Mouse (Mus musculus): ENCODE results near the gene Gm1113.

Gm1113 gene

GRCm38 (mm10) chr9:35529141-35529540, 11.1 kb upstream of the Gm1113 start:
- no peak for ATAC-seq (ENCODE audit: low TSS enrichment)

- peak; percentile 97 for ATAC-seq (ENCODE audit: low TSS enrichment)
These were observed 5.9 kb upstream of the Gm1113 start for GRCm38 (mm10) chr9:35523941-35524411.

GRCm38 (mm10) chr9:35523541-35523940, 5.5 kb upstream of the Gm1113 start:
- peak; percentile 97 for ATAC-seq (ENCODE audit: low TSS enrichment)

- no peak for ATAC-seq (ENCODE audit: low TSS enrichment)
These were observed 4.9 kb upstream of the Gm1113 start for GRCm38 (mm10) chr9:35522821-35523515.

GRCm38 (mm10) chr9:35522241-35522640, 4.2 kb upstream of the Gm1113 start:
- no peak for ATAC-seq (ENCODE audit: low TSS enrichment)

- no peak for ATAC-seq (ENCODE audit: low TSS enrichment)
These were observed 2.7 kb upstream of the Gm1113 start for GRCm38 (mm10) chr9:35520631-35521348.

- ATAC-seq (ENCODE audit: low TSS enrichment) = no peak
These were observed 1.4 kb downstream of the Gm1113 start for GRCm38 (mm10) chr9:35516711-35517110.

GRCm38 (mm10) chr9:35516182-35516581, 1.9 kb downstream of the Gm1113 start:
- ATAC-seq (ENCODE audit: low TSS enrichment) = no peak

GRCm38 (mm10) chr9:35513900-35514299, 4.2 kb downstream of the Gm1113 start:
- no peak for ATAC-seq (ENCODE audit: low TSS enrichment)

GRCm38 (mm10) chr9:35508234-35508633, 9.8 kb downstream of the Gm1113 start:
- ATAC-seq (ENCODE audit: low TSS enrichment) = peak; percentile 72

GRCm38 (mm10) chr9:35502361-35503000, 15.6 kb downstream of the Gm1113 start:
- ATAC-seq (ENCODE audit: low TSS enrichment) = no peak

- no peak for ATAC-seq (ENCODE audit: low TSS enrichment)
These were observed 18.1 kb downstream of the Gm1113 start for GRCm38 (mm10) chr9:35499946-35500345.

GRCm38 (mm10) chr9:35495471-35495870, 22.6 kb downstream of the Gm1113 start:
- ATAC-seq (ENCODE audit: low TSS enrichment) = no peak

- no peak for ATAC-seq (ENCODE audit: low TSS enrichment)
These were observed 23.1 kb downstream of the Gm1113 start for GRCm38 (mm10) chr9:35494937-35495336.

- ATAC-seq (ENCODE audit: low TSS enrichment) = no peak
These were observed 24.4 kb downstream of the Gm1113 start for GRCm38 (mm10) chr9:35493733-35494092.

- no peak for ATAC-seq (ENCODE audit: low TSS enrichment)
These were observed 24.9 kb downstream of the Gm1113 start for GRCm38 (mm10) chr9:35493033-35493732.

GRCm38 (mm10) chr9:35491109-35491866, 26.8 kb downstream of the Gm1113 start:
- no peak for ATAC-seq (ENCODE audit: low TSS enrichment)

- peak; percentile 99 for ATAC-seq (ENCODE audit: low TSS enrichment)
These were observed 29.6 kb downstream of the Gm1113 start for GRCm38 (mm10) chr9:35488496-35488895.

GRCm38 (mm10) chr9:35486616-35487015, 31.5 kb downstream of the Gm1113 start:
- no peak for ATAC-seq (ENCODE audit: low TSS enrichment)

- no peak for ATAC-seq (ENCODE audit: low TSS enrichment)
These were observed 34.1 kb downstream of the Gm1113 start for GRCm38 (mm10) chr9:35483949-35484348.

All from frontal cortex, adult (tissue).